Mouse (Mus musculus) ES-E14 (cell line): ENCODE data around the gene Lgi1.

Source experiments
- CHD2 ChIP-seq: IDR thresholded peaks from 2 replicates; pipeline ENCODE4 v1.6.1; 2014; ENCODE audit warnings: mild to moderate bottlenecking, low read depth, low read length, inconsistent platforms
- HCFC1 ChIP-seq: IDR thresholded peaks from 2 replicates; pipeline ENCODE4 v1.6.1; 2012; ENCODE audit warnings: low read length, inconsistent platforms, borderline replicate concordance; ENCODE audit not compliant: insufficient read depth
- ZC3H11A ChIP-seq: IDR thresholded peaks from 2 replicates; pipeline ENCODE4 v1.6.1; 2012; ENCODE audit warnings: low read depth, mild to moderate bottlenecking, inconsistent platforms, low read length, borderline replicate concordance
- ZNF384 ChIP-seq: IDR thresholded peaks from 2 replicates; pipeline ENCODE4 v1.6.1; 2012; ENCODE audit warnings: low read depth, low read length, inconsistent platforms

DNA sequence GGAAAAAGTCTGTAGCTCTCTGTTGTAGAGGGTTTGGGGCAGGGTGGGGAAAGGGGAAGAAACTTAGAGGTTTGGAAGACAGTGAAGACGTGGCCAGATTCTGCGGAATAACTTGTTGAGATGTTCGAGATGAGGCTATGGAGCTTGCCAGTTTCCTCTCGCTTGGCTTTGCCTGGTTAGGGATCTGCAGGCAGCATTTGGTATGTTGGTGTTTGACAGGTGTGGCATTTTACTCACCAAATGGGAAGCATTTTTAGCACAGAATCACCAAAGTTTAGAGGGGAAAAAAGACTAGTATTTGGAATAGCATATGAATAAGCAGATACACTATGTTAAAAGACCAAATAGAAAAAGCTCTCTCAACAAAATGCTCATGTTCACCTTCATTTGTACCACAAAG lies 54.0 kb downstream of the Lgi1 start:
- no peak for TF ChIP-seq ZNF384
- no peak for TF ChIP-seq CHD2
- TF ChIP-seq ZC3H11A, result no peak
- TF ChIP-seq HCFC1, result no peak
